Mouse (Mus musculus): ENCODE measurements around the gene Fuca1. TPM values are rescaled to one million over a fixed set of nuclear protein-coding genes. Genes with fewer than 3 reads are reported as not detected.

Fuca1 gene
- 10 to 100 TPM; 48.9 to 52.6 TPM for total RNA-seq (2021)
- long read RNA-seq, experiment 1, transcript Fuca1-201 (8 exons, 2,525 nt): major isoform, 57 of 62 reads
- long read RNA-seq, experiment 1, partial matches to known transcripts: 2 of 62 reads
- long read RNA-seq, experiment 1, other reads (novel, unspliced or antisense): 3 of 62 reads
- long read RNA-seq, experiment 2, transcript Fuca1-201 (8 exons, 2,525 nt): major isoform, 95 of 110 reads
- long read RNA-seq, experiment 2, partial matches to known transcripts: 2 of 110 reads
- long read RNA-seq, experiment 2, other reads (novel, unspliced or antisense): 13 of 110 reads

DNA sequence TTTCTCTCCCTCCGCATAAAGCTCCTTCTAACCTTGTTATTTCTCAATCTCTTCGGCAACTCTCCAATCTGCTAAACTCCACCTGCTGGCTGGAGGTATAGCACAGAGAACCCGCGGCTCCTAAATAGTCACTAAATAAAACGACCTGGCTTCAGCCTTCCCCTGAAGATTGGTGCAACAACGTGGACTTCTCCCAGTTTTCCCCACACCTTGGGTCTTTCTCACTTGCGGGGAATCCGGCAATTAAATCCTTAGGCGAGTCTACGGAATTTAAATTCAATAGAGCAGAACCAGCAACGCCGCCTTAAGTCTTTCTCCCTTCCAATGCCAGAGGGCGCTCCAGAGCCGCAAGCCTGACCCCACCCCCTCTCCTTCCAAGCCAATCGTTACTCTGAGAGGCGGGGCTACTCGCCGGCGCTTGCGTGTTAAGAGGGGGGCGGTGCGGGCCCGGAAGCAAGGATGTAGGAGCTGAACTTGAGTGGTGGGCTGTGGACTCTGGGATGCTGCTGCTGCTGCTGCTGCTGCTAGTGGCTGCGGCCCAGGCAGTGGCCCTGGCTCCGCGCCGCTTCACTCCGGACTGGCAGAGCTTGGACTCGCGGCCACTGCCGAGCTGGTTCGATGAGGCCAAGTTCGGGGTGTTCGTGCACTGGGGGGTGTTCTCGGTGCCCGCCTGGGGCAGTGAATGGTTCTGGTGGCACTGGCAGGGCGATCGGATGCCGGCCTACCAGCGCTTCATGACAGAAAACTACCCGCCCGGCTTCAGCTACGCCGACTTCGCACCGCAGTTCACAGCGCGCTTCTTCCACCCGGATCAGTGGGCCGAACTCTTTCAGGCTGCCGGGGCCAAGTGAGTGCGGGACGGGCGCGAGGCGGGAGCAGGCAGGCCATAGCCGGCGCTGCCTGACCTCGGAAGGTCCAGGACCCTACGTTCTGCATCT is at the start of gene Fuca1:
Fuca1 (plus strand) TSS at position 432 of the 938 bp plus-strand sequence.
- DNase-seq (ENCODE audit: low spot score in 2 of 2): peak; percentile 96 to 97

DNA sequence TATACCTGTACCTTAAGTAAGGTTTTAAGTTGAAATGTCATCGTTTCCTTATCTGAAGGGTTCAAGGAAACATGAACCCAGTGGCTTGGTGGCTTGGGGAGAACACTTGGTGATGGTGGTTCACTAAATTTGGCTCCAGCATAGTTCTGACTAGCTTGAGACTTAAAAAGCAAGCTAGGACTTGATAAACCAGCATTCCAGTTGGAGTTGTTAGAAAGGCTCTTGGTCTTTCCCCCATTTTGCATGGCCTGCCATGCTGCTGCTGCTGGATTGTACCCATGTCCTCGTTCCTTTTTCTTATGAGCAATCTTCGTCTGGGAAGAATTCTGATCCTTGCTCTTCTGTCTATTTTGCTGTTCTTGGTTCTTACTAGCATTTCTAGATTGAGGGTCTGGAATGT is 48.5 kb upstream of the Fuca1 start:
- no peak for DNase-seq (ENCODE audit: low spot score in 2 of 2)

DNA sequence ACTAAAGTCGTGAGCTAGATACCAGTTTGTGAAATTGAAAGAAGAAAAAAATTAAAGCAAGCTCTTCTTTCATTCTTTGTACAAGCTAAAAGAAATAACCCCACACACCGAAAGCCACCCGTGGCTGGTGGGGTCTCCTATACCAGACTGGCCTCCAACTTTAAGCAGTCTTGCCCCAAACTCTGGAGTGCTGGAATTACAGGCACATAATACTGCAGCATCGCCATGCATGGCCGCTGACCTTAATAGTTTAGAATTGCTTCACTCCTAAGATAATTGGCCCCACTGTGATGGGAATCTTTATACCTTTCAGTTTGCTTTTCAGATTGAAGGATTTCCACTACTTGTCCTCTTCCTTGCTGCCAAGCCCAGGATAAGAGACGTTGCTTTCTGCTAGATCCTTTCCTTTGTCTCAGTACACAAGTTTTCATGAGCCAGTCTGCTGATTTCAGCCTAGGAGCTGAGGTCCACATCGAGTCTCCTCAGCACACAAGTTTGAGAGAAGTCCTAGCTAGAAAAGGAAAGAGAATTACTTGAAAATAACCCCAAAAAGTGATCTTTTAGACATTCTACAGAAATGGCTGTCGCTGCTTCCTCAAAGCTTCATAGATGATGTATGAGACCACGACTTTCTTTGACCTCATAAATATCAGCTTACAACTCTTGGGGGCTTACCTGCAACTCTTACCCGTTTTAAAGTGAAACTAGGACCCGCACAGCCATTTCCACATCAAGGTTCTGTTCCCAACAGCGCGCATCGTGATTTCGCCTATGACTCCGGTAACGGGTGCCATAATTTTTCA is 47.7 kb upstream of the Fuca1 start:
- no peak for DNase-seq (ENCODE audit: low spot score in 2 of 2)

DNA sequence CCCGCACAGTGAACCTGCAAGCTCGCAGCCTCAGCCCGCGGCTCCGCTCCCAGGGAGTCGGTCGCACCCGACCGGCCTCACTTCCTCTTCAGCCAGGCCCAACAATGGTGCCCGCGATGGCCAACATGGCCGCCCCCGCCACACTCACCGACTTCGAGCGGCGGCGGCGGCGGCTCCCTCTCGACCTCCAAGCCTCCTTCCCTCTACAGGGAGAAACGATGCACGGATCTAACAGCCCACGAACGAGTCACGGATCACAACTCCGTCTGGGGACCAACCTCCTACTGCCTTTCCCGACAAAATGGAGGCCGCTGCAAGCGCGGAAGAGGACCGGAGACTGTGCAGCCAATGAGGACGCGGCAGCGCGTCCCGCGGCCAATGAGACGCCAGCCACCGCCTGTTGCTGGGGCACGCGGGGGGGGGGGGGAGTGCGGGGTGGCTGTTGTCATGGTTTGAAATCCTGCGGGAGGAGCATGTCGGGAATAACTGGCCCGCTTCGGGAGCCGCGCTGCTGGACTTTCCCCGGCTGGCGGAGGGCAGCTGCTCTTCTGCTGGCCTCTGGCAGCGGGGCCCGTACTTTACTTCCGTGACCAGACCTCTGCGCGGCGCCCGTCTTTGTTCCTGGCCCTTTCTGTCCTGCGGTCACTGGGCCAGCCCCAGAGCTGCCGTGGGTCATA is 46.9 kb upstream of the Fuca1 start, which contains the start of gene Pnrc2:
Pnrc2 (minus strand) TSS at position 325 of the 677 bp plus-strand sequence.
- peak; percentile 90 to 94 for DNase-seq (ENCODE audit: low spot score in 2 of 2)

DNA sequence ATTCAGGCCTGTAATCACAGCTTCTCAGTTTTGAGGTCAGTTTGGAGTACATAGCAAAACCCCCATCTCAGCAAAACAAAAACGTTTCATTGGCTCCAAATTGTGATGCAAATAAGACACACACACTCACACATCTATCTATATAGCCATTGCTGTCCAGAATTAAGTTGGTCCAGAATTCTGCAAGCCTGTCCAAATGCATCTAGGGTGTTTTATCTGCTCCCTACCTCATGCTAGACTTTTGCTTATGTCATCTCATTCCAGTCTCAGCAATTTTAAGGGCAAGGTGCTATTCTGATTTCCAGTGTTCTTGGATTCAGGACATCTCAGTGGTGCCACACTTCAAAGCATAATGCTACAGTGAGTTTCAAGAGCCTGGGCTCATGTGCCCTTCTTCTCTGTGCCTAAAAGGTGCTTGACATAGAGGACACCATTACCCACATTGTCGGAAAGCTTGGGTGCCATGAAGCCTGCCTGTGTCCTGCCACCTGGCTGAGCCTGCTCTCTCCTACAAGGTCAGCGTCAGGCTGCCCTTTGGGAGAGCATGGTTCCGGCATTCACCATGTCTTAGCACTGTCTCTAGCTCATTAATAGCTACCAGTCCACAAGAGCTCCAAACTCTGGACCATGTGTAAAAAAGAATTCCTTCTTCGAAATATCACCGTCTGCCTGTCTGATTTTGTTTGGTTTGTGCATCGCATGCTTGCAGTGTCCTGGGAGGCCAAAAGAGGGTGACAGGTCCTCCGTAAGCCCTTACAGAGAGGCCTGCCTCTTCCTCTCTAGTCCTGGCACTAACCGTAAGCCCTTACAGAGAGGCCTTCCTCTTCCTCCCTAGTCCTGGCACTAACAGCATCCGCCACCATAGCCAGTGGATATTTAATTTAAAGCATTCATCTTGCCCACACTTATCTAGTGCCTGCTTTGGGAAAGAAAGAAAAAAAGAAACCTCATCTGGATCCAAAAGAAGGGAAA is 45.7 kb upstream of the Fuca1 start:
- no peak for DNase-seq (ENCODE audit: low spot score in 2 of 2)

DNA sequence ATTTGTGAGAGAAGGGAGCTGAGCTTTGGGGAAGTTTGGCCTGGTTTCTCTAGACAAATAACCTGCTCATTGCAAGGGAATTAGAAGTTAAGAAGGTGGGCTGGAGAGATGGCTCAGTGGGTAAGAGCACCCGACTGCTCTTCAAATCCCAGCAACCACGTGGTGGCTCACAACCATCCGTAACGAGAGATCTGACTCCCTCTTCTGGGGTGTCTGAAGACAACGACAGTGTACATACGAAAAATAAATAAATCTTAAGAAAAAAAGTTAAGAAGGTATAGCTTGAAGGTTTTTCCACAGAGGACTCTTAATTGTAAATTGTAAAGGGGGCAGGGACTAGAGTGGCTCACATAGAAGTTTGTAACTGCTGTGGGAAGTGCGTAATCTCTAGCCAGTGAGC is 45.0 kb upstream of the Fuca1 start:
- no peak for DNase-seq (ENCODE audit: low spot score in 2 of 2)

DNA sequence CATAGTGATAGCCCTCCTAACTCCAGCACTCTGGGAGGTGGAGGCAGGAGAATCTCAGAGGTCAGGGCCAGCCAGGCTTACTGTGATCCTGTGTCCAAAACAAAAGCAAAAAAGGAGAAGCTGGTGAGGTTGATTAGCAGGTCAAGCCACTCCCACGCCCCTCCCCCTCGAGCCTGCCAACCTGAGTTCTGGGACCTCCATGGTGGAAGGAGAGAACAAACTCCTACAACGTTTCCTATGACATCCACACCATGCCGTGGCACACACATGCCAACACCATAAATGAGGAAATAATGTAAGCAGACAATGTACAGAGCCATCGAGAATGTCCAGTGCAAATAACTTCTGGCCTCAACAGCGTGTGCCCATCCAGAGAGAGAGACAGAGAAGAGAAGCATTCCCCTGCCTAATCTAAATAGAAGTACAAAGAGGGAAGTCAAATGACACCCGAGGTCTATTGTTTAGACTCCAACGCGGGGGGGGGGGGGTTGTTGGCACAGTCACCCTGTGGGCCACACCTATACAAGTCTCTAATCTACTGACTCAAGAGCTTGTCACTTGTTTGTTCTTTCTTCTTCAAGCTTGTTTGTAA is 44.4 kb upstream of the Fuca1 start:
- DNase-seq (ENCODE audit: low spot score in 2 of 2): no peak

DNA sequence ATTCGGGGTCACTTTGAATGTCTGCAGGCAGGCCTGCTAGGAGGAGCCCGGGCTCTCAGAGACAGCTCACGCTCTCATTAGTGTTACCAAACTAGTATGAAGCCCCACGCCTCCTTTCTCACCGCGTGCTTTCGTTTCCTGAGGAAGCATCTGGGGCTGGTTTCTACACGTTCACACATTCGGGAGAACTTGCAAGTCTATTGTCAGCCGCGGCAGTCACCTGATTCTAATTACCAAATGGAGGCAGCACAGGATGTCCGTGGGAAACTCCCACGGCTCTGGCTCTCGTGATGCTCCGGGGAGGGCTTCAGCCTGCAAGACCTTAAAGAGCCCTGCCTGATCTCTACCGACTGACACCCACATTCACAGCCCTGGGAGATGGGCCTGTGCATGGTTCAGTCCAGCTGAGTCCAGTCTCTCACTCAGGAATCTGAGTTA is 43.9 kb upstream of the Fuca1 start:
- DNase-seq (ENCODE audit: low spot score in 2 of 2): peak; percentile 53 to 74

DNA sequence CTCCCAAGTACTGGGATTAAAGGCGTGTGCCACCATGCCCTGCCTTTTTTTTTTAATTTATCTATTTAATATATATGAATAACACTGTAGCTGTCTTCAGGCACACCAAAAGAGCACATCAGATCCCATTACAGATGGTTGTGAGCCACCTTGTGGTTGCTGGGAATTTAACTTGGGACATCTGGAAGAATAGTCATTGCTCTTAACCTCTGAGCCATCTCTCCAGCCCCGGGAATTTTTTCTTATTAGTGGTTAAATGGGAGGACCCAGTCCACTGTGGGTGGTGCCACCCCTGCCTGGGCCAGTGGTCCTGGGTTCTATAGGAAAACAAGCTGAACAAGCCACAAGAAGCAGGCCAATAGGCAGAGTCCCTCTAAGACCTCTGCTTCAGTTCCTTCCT is 42.8 kb upstream of the Fuca1 start:
- DNase-seq (ENCODE audit: low spot score in 2 of 2): no peak

DNA sequence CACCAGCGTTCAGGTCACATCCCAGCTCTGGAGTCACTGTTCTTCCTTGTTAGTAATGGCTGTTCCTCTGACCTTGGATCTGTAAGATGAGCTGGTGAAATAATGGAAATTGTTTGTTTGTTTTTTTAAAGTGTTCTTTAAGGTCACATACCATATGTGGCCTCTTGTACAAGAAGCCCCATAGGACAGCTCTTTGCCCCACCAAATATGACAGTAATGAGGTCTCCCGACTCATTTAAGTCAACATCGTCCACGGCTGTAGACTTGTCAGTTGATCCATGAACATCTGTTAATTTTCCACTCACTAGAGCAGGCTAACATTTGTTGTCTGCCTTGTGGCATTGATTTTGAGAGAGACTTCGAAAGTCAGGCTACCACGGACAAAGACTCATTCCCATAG is 41.5 kb upstream of the Fuca1 start:
- DNase-seq (ENCODE audit: low spot score in 2 of 2): no peak

DNA sequence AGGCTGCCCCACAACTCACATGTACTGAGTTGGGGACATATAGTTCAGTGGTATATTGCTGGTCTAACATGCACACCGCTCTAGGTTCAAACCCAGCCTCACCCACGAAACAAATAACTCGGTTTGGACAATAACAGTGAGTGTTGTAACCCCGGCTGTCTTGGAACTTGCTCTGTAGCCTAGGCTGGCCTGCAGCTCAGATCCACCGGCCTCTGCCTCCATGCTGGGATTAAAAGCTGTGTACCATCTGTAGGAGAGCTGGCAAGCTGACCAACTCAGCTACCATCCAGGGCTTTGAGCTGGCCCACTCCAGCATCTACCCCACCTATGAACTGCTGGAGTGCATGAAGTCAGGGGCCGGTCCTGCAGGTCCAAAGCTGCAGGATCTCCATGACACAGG is 40.5 kb upstream of the Fuca1 start:
- no peak for DNase-seq (ENCODE audit: low spot score in 2 of 2)

DNA sequence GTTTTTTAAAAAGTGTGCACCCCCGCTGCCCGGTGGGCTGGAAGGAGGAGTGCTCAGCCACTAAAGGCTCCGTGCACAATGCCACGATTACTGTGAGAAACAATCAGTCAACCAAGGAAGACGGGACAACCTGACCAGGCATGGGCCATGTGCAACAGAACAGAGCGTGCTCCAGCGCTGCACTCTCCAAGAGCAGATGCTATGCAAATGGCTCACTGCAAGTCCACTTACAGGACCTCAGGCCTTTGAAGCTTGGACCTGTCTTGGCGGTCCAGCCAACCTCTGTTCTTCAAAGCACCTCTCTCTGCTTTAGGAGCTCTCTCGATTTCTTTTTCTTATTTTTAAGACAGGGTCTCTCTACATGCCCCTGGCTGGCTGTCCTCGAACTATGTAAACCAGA is 40.0 kb upstream of the Fuca1 start:
- DNase-seq (ENCODE audit: low spot score in 2 of 2): no peak

DNA sequence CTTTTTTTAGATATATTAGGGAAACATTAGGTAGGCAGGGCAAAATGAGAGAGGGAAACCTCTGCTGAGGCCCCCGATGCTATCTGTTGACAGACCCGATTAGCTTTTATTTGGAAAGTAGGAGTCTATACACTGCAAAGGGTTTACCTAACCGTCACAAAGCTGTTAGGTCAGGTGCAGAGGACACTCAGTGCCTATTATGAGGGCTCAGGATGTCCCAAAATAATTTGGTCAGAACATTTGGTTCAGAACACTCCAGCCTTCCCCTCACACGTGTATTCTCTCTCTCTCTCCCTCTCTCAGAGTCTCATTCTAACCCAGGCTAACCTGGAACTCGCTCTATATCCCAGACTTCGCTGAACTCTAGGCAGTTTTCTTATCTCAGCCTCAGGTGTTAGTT is 38.5 kb upstream of the Fuca1 start:
- DNase-seq (ENCODE audit: low spot score in 2 of 2): no peak

DNA sequence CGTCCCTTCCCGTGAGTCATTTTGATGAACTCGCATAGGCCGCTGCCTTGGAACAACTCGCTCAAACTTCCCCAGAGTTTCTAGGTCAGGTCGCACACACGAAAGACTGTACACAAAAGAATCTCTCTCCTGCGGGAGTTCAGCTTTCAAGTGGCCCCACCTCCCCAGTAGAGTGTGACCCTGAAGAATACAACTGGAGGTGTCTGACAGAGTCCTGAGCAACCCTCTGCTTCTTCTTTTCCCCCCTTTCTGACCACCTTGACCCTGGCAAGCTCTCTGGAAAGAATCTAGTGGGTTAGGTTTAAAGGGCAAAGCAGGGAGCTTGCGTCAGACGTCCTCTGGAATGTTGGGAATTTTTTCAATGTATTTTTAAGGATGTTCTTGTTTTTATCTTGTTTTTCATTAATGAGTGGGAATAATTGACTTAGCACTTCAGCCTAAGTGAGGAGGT is 37.1 kb upstream of the Fuca1 start:
- no peak for DNase-seq (ENCODE audit: low spot score in 2 of 2)

DNA sequence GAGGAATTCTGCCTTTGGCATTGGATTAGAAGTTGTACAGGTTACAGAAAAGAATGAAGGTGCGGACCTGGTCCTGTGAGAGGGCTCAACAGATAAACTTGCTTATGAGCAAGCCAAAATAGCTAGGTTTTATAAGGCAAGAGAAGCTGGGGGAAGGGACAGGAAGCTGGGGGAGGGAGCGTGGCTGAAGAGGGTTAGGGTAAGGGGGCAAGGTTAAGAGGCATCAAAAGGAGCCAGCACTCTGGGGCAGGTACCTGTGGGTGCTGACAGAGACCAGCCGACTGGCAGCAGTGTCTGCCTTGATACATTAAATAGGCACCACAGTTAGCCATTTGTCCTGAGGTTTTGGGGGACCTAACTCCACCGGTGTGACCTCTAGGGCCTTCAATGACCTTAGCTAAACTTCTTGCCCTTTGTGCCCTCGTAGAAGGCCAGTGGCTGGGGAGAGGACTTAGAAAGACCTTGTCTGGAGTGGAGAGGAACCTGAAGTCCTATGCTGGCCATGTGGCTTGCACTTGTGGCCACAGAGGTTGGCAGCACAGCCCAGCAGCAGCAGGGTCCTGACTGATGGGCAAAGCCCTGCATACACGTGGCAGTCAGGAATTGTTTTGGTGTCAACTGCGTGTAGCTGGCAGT is 36.5 kb upstream of the Fuca1 start:
- DNase-seq (ENCODE audit: low spot score in 2 of 2): no peak

DNA sequence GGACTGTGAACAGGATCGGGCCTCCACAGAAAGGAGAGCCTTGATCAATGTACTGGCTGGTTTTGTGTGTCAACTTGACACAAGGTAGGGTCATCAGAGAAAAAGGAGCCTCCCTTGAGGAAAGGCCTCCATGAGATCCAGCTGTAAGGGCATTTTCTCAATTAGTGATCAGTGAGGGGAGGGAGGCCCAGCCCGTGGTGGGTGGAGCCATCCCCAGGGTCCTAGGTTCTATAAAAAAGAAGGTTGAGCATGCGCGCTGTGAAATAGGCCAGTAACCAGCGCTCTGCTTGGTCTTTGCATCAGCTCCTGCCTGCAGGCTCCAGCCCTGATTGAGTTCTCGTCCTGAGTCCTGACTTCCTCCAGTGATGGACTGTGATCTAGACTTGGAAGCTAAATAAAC is 36.0 kb upstream of the Fuca1 start:
- no peak for DNase-seq (ENCODE audit: low spot score in 2 of 2)

DNA sequence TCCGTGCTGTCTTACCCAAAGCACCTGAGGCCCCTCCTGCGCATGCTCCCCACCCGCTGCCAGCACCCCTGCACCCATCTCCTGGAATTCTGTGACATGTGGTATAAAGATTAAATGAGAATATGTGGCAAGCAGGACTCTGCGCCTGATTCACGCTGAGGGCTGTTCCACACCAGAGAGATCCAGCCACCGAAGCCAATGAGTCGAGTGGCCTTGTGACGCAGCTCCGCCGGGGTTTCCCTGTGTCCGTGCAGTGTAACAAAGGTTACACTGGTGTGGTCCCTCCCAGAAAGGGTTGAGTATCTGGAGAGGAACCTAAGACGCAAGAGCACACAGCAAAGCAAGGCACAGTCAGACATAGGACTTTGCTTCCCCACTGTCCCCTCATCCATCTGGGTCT is 34.9 kb upstream of the Fuca1 start:
- DNase-seq (ENCODE audit: low spot score in 2 of 2): no peak

DNA sequence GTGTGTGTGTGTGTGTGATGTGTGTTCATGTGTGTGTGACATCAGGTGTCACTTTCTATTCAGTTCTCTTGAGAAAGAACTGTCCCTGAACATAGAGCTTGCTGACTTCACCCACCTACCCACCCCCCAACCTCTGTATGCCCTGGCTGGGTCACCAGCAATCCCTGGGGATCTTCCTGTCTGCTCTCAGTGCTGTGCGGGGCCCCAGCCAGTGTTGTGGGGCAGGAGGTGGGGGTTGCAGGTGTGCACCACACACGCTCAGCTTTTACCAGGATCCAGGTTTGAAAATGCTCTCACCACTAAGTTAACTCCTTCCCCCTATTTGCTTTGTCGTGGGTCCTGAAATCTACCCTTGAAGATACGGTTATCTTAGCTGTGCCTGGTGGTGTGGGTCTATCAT is 34.4 kb upstream of the Fuca1 start:
- no peak for DNase-seq (ENCODE audit: low spot score in 2 of 2)

All from layer of hippocampus, postnatal 14 days (tissue).